Mouse (Mus musculus): ENCODE results near the gene Hsd17b11. TPM values are rescaled to one million over a fixed set of nuclear protein-coding genes. Genes with fewer than 3 reads are reported as not detected.

Gene Hsd17b11
- polyA plus RNA-seq, 1 experiment from 2014 or later: 3.6 TPM

DNA sequence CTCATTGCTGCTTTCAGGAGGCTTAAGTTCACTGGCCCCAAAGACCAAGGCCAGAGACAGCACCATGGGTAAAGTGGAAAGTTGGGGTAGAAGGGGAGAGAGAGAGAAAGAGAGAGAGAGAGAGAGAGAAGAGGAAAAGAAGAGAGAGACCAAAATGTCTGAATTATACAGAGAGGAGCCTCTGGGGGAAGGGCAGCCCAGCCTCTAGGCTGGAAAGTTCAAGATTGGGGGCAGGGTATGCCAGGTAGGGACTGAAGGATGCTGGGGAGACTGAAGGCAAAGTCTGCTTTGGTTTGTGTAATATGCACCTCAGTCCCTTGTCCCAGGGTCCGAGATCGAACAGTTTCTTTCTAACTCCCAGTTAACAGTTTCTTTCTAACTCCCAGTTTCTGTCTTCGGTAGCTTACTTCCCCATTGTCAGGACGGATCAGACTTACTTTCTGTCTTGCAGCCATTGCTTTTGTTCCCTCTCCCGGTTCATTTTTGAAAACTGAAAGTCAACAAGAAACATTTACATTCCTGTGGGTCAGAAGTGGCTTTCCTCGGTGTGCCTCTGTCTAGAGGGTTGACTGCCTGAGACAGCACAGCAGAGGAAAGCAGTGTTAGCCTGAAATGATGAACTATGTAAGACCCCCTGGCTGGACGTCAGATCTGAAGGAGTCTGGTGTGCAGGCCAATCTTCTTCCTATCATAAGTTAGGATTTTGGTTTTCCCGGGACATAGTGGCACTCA lies 1.7 kb upstream of the Hsd17b11 start:
- Histone ChIP-seq H3K9ac (ENCODE audit: low read depth, low read length) (no peak overlapping the region), H3K4me3 (ENCODE audit: low read depth, low read length) (no peak overlapping the region), H3K9me3 (replicated peaks; ENCODE audit: control insufficient read depth, low read length) (no peaks in the 10 kb centered on the region), H3K4me1 (ENCODE audit: control insufficient read depth, low read depth, low read length) (peaks cover 13% of the 10 kb centered on the region), H3K36me3 (ENCODE audit: control insufficient read depth, insufficient read depth) (no peaks in the 10 kb centered on the region), H3K27me3 (ENCODE audit: control insufficient read depth, insufficient read depth, low read depth, low read length) (no peaks in the 10 kb centered on the region), H3K4me2 (ENCODE audit: low read depth, low read length) (peak overlapping the region; percentile 19; the same call in 1 of the 2 replicates), H3K27ac (ENCODE audit: low read length) (0 out of 2 replicates have a peak overlapping the region, but pooled peaks have one; percentile 15)
- no peak for ATAC-seq (ENCODE audit: low read depth)
- 38% methylated on average over 8 of the region's 8 CpGs for WGBS (ENCODE audit: insufficient replicate concordance)

- Histone ChIP-seq H3K9ac (ENCODE audit: low read depth, low read length) (no peak overlapping the region; the same call in 1 of the 2 replicates), H3K4me2 (ENCODE audit: low read depth, low read length) (peak overlapping the region; percentile 61), H3K27me3 (ENCODE audit: control insufficient read depth, insufficient read depth, low read depth, low read length) (no peaks in the 10 kb centered on the region), H3K36me3 (ENCODE audit: control insufficient read depth, insufficient read depth) (no peaks in the 10 kb centered on the region; the same call in 1 of the 2 replicates), H3K4me3 (ENCODE audit: low read depth, low read length) (peak overlapping the region; percentile 64; the same call in 1 of the 2 replicates), H3K4me1 (ENCODE audit: control insufficient read depth, low read depth, low read length) (peaks cover 13% of the 10 kb centered on the region), H3K9me3 (replicated peaks; ENCODE audit: control insufficient read depth, low read length) (no peaks in the 10 kb centered on the region), H3K27ac (ENCODE audit: low read length) (peak overlapping the region; percentile 83)
- no peak for ATAC-seq (ENCODE audit: low read depth)
- 34% methylated on average over 5 of the region's 5 CpGs for WGBS (ENCODE audit: insufficient replicate concordance)
These were observed 839 bp upstream of the Hsd17b11 start for GRCm38 (mm10) chr5:104022558-104022957.

- H3K27ac ChIP-seq (ENCODE audit: low read length): no peak overlapping the region
- peaks cover 2% of the 10 kb centered on the region; the same call in 1 of the 2 replicates for H3K4me1 ChIP-seq (ENCODE audit: control insufficient read depth, low read depth, low read length)
- no peaks in the 10 kb centered on the region for H3K9me3 ChIP-seq (replicated peaks; ENCODE audit: control insufficient read depth, low read length)
- ATAC-seq (ENCODE audit: low read depth): no peak
- no peak overlapping the region for H3K9ac ChIP-seq (ENCODE audit: low read depth, low read length)
- H3K4me2 ChIP-seq (ENCODE audit: low read depth, low read length): no peak overlapping the region
- no peak overlapping the region for H3K4me3 ChIP-seq (ENCODE audit: low read depth, low read length)
- H3K36me3 ChIP-seq (ENCODE audit: control insufficient read depth, insufficient read depth): peaks cover 2% of the 10 kb centered on the region; the same call in 1 of the 2 replicates
- H3K27me3 ChIP-seq (ENCODE audit: control insufficient read depth, insufficient read depth, low read depth, low read length): no peaks in the 10 kb centered on the region
These were observed 10.3 kb downstream of the Hsd17b11 start for GRCm38 (mm10) chr5:104011419-104011818.

- H3K27me3 ChIP-seq (ENCODE audit: control insufficient read depth, insufficient read depth, low read depth, low read length): no peaks in the 10 kb centered on the region
- peaks cover 3% of the 10 kb centered on the region; the same call in 1 of the 2 replicates for H3K4me1 ChIP-seq (ENCODE audit: control insufficient read depth, low read depth, low read length)
- H3K9me3 ChIP-seq (replicated peaks; ENCODE audit: control insufficient read depth, low read length): no peaks in the 10 kb centered on the region
- peaks cover 2% of the 10 kb centered on the region; the same call in 1 of the 2 replicates for H3K36me3 ChIP-seq (ENCODE audit: control insufficient read depth, insufficient read depth)
- no peak overlapping the region for H3K4me3 ChIP-seq (ENCODE audit: low read depth, low read length)
- no peak overlapping the region for H3K9ac ChIP-seq (ENCODE audit: low read depth, low read length)
- 79% methylated on average over 7 of the region's 7 CpGs for WGBS (ENCODE audit: insufficient replicate concordance)
- no peak overlapping the region for H3K4me2 ChIP-seq (ENCODE audit: low read depth, low read length)
- H3K27ac ChIP-seq (ENCODE audit: low read length): no peak overlapping the region
- no peak for ATAC-seq (ENCODE audit: low read depth)
These were observed 11.5 kb downstream of the Hsd17b11 start for GRCm38 (mm10) chr5:104010261-104010660.

- no peak for ATAC-seq (ENCODE audit: low read depth)
- 75% methylated on average over 3 of the region's 3 CpGs for WGBS (ENCODE audit: insufficient replicate concordance)
These were observed 12.3 kb downstream of the Hsd17b11 start for GRCm38 (mm10) chr5:104009421-104009820.

GRCm38 (mm10) chr5:104007801-104008200 lies 13.9 kb downstream of the Hsd17b11 start:
- Histone ChIP-seq H3K27ac (ENCODE audit: low read length) (no peak overlapping the region), H3K9ac (ENCODE audit: low read depth, low read length) (no peak overlapping the region), H3K4me1 (ENCODE audit: control insufficient read depth, low read depth, low read length) (peaks cover 3% of the 10 kb centered on the region; the same call in 1 of the 2 replicates), H3K4me3 (ENCODE audit: low read depth, low read length) (no peak overlapping the region), H3K36me3 (ENCODE audit: control insufficient read depth, insufficient read depth) (peaks cover 2% of the 10 kb centered on the region; the same call in 1 of the 2 replicates), H3K9me3 (replicated peaks; ENCODE audit: control insufficient read depth, low read length) (no peaks in the 10 kb centered on the region), H3K27me3 (ENCODE audit: control insufficient read depth, insufficient read depth, low read depth, low read length) (no peaks in the 10 kb centered on the region), H3K4me2 (ENCODE audit: low read depth, low read length) (no peak overlapping the region)
- no peak for ATAC-seq (ENCODE audit: low read depth)
- WGBS (ENCODE audit: insufficient replicate concordance): 57% methylated on average over 5 of the region's 5 CpGs

More at GRCm38 (mm10) chr5:104009421-104009820, 12.3 kb downstream of the Hsd17b11 start:
- no peaks in the 10 kb centered on the region for H3K9me3 ChIP-seq (replicated peaks; ENCODE audit: control insufficient read depth, low read length)
- H3K9ac ChIP-seq (ENCODE audit: low read depth, low read length): no peak overlapping the region
- H3K4me2 ChIP-seq (ENCODE audit: low read depth, low read length): no peak overlapping the region
- H3K27ac ChIP-seq (ENCODE audit: low read length): no peak overlapping the region
- H3K4me3 ChIP-seq (ENCODE audit: low read depth, low read length): no peak overlapping the region
- peaks cover 2% of the 10 kb centered on the region; the same call in 1 of the 2 replicates for H3K36me3 ChIP-seq (ENCODE audit: control insufficient read depth, insufficient read depth)
- H3K4me1 ChIP-seq (ENCODE audit: control insufficient read depth, low read depth, low read length): peaks cover 3% of the 10 kb centered on the region; the same call in 1 of the 2 replicates
- H3K27me3 ChIP-seq (ENCODE audit: control insufficient read depth, insufficient read depth, low read depth, low read length): no peaks in the 10 kb centered on the region

DNA sequence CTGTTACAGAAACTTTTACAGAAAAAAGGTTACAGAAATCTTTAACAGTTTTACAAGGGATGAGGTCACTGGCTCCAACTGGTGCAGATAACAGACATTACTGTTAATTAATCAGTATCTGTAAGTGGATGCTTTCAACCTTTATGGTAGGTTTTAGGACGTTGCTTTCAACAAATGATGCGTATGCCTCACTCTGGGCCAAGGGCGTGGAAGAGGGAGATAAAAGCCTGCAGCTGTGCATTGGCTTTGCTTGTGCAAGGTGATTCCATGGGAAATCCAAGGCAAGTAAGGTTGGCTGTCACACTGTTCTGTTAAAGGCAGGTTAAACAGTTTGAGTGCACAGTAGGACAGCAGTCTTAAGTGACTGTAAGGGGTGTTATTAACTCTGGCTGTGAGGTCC lies 14.9 kb downstream of the Hsd17b11 start:
- Histone ChIP-seq H3K27ac (ENCODE audit: low read length) (no peak overlapping the region; the same call in 1 of the 2 replicates), H3K27me3 (ENCODE audit: control insufficient read depth, insufficient read depth, low read depth, low read length) (no peaks in the 10 kb centered on the region), H3K36me3 (ENCODE audit: control insufficient read depth, insufficient read depth) (peaks cover 2% of the 10 kb centered on the region; the same call in 1 of the 2 replicates), H3K9me3 (replicated peaks; ENCODE audit: control insufficient read depth, low read length) (no peaks in the 10 kb centered on the region), H3K4me2 (ENCODE audit: low read depth, low read length) (no peak overlapping the region), H3K4me1 (ENCODE audit: control insufficient read depth, low read depth, low read length) (peaks cover 3% of the 10 kb centered on the region; the same call in 1 of the 2 replicates), H3K4me3 (ENCODE audit: low read depth, low read length) (no peak overlapping the region), H3K9ac (ENCODE audit: low read depth, low read length) (no peak overlapping the region)
- 38% methylated on average over 3 of the region's 3 CpGs for WGBS (ENCODE audit: insufficient replicate concordance)
- ATAC-seq (ENCODE audit: low read depth): no peak

DNA sequence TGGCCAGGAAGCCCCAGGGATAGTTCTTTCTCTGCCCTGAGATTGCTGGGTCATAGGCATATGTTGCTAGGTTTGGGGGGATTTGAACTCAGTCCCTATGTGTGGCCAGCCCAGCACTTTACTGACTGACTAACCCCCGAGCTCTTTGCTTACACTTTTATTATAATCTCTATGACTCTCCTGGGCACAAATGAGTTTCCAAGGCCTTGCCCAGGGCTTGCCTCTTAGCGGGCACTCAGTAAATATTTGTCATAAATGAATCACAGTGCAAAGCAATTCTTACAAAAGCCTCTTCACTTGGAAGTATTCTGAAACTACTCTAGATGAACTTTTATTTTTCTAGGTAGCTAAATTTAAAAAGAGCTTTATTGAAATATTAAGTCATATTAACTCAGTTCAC lies 17.8 kb downstream of the Hsd17b11 start:
- WGBS (ENCODE audit: insufficient replicate concordance): 62% methylated on average over 2 of the region's 2 CpGs
- Histone ChIP-seq H3K4me3 (ENCODE audit: low read depth, low read length) (no peak overlapping the region), H3K27ac (ENCODE audit: low read length) (no peak overlapping the region), H3K9me3 (replicated peaks; ENCODE audit: control insufficient read depth, low read length) (no peaks in the 10 kb centered on the region), H3K4me2 (ENCODE audit: low read depth, low read length) (no peak overlapping the region), H3K36me3 (ENCODE audit: control insufficient read depth, insufficient read depth) (peaks cover 2% of the 10 kb centered on the region; the same call in 1 of the 2 replicates), H3K27me3 (ENCODE audit: control insufficient read depth, insufficient read depth, low read depth, low read length) (no peaks in the 10 kb centered on the region), H3K9ac (ENCODE audit: low read depth, low read length) (no peak overlapping the region), H3K4me1 (ENCODE audit: control insufficient read depth, low read depth, low read length) (peaks cover 3% of the 10 kb centered on the region; the same call in 1 of the 2 replicates)
- ATAC-seq (ENCODE audit: low read depth): no peak
